8 mouse cellular contexts compared by ENCODE assay signal in genomic region chr5:75151146-75151900, GRCm38 (mm10). TPM values are rescaled to one million over a fixed set of nuclear protein-coding genes. Genes with fewer than 3 reads are reported as not detected.
DNase-seq lines count a peak whose midpoint lies in the region; ATAC-seq and TF ChIP-seq lines count a peak whose summit lies in the region.

No protein-coding gene starts in this region.

- H3K4me2 ChIP-seq in hindbrain, embryonic 16.5 days (ENCODE audit: low read length), result peak overlapping the region; percentile 34
- peak overlapping the region; percentile 52 for H3K4me2 ChIP-seq in liver, embryonic 11.5 days
- H3K4me2 ChIP-seq in neural tube, embryonic 14.5 days (ENCODE audit: low read depth, low read length), result peak overlapping the region; percentile 25

- no peaks in the 10 kb centered on the region; the same call in 1 of the 2 replicates for H3K4me1 ChIP-seq in spleen, adult 2 months (ENCODE audit: control insufficient read depth, insufficient read depth, insufficient read length)
- peaks cover 29% of the 10 kb centered on the region for H3K4me1 ChIP-seq in hindbrain, embryonic 16.5 days (ENCODE audit: control insufficient read depth, insufficient read depth, low read depth, low read length)
- H3K4me1 ChIP-seq in liver, embryonic 11.5 days (replicated peaks; ENCODE audit: control insufficient read depth, insufficient read depth, low read length), result no peaks in the 10 kb centered on the region; the same call in none of the 2 replicates
- peaks cover 13% of the 10 kb centered on the region for H3K4me1 ChIP-seq in neural tube, embryonic 14.5 days (ENCODE audit: control insufficient read depth, insufficient read depth, low read length)

- H3K9ac ChIP-seq in hindbrain, embryonic 16.5 days (ENCODE audit: low read depth, low read length), result no peak overlapping the region
- no peak overlapping the region for H3K9ac ChIP-seq in liver, embryonic 11.5 days (ENCODE audit: low read depth, low read length)
- H3K9ac ChIP-seq in neural tube, embryonic 14.5 days (replicated peaks; ENCODE audit: low read depth, low read length), result no peak overlapping the region

- 7% methylated on average over 31 of the region's 35 CpGs for WGBS in spleen, adult 2 months
- WGBS in hindbrain, embryonic 16.5 days, result under 1% methylated on average over 35 of the region's 35 CpGs
- WGBS in liver, embryonic 11.5 days, result under 1% methylated on average over 35 of the region's 35 CpGs
- 1% methylated on average over 35 of the region's 35 CpGs for WGBS in neural tube, embryonic 14.5 days

- TF ChIP-seq POLR2A in spleen, adult 2 months (IDR thresholded peaks at IDR 0.05; ENCODE audit: low read depth, low read length), result no peak

- no peaks in the 10 kb centered on the region for H3K9me3 ChIP-seq in hindbrain, embryonic 16.5 days (ENCODE audit: control insufficient read depth, low read length)
- H3K9me3 ChIP-seq in liver, embryonic 11.5 days (ENCODE audit: control insufficient read depth, low read length), result no peaks in the 10 kb centered on the region
- H3K9me3 ChIP-seq in neural tube, embryonic 14.5 days (ENCODE audit: control insufficient read depth, low read length), result no peaks in the 10 kb centered on the region

- peak; percentile 28; the same call in 1 of the 2 replicates for TF ChIP-seq CTCF in spleen, adult 2 months (IDR thresholded peaks at IDR 0.05; ENCODE audit: extremely low read depth, insufficient read depth, insufficient read length, insufficient replicate concordance)

- H3K4me3 ChIP-seq in spleen, adult 2 months (ENCODE audit: extremely low read depth, insufficient read depth, insufficient read length), result no peak overlapping the region
- peak overlapping the region; percentile 17 for H3K4me3 ChIP-seq in hindbrain, embryonic 16.5 days (ENCODE audit: low read length)
- H3K4me3 ChIP-seq in liver, embryonic 11.5 days (ENCODE audit: low read depth, low read length), result peak overlapping the region; percentile 30
- H3K4me3 ChIP-seq in neural tube, embryonic 14.5 days (ENCODE audit: low read depth, low read length), result 0 out of 2 replicates have a peak overlapping the region, but pooled peaks have one; percentile 0

- H3K36me3 ChIP-seq in spleen, adult 2 months (ENCODE audit: control insufficient read depth, insufficient read depth, low read length), result no peaks in the 10 kb centered on the region
- no peaks in the 10 kb centered on the region for H3K36me3 ChIP-seq in hindbrain, embryonic 16.5 days (ENCODE audit: control insufficient read depth, insufficient read depth, low read length)
- no peaks in the 10 kb centered on the region for H3K36me3 ChIP-seq in liver, embryonic 11.5 days (ENCODE audit: control insufficient read depth, insufficient read depth, low read length)
- no peaks in the 10 kb centered on the region for H3K36me3 ChIP-seq in neural tube, embryonic 14.5 days (ENCODE audit: control insufficient read depth, insufficient read depth, low read length)

- peaks cover 36% of the 10 kb centered on the region for H3K27me3 ChIP-seq in spleen, adult 2 months (ENCODE audit: control insufficient read depth, insufficient read depth, low read length)
- peaks cover 28% of the 10 kb centered on the region for H3K27me3 ChIP-seq in hindbrain, embryonic 16.5 days (replicated peaks; ENCODE audit: control insufficient read depth, insufficient read depth, low read length)
- H3K27me3 ChIP-seq in liver, embryonic 11.5 days (replicated peaks; ENCODE audit: control insufficient read depth, insufficient read depth, low read length), result peaks cover 98% of the 10 kb centered on the region
- peaks cover 34% of the 10 kb centered on the region for H3K27me3 ChIP-seq in neural tube, embryonic 14.5 days (ENCODE audit: control insufficient read depth, insufficient read depth, low read length)

- intact Hi-C loops in gastrocnemius, postnatal 14 days (cut with DNase I; ENCODE audit: low total_unique reads), result loop anchor here (10.0 kb wide), 1 partner anchor 507 kb away; no protein-coding TSS in a partner anchor

- DNase-seq in spleen, adult 2 months (ENCODE audit: low read depth in 1 of 2, low spot score in 2 of 2), result peak in 1 of 2 experiments; percentile 18
- no peak for DNase-seq in spleen, adult 12 weeks (ENCODE audit: low spot score)
- peak; percentile 23 to 29 for DNase-seq in cerebellum, postnatal 36 days
- peak; percentile 87 for DNase-seq in gastrocnemius, postnatal 14 days
- DNase-seq in liver, embryonic 11.5 days (ENCODE audit: low spot score), result peak; percentile 62

- no peak overlapping the region for H3K27ac ChIP-seq in spleen, adult 2 months (ENCODE audit: insufficient read depth, low read length)
- no peak overlapping the region for H3K27ac ChIP-seq in hindbrain, embryonic 16.5 days (ENCODE audit: low read depth, low read length)
- no peak overlapping the region; the same call in 1 of the 2 replicates for H3K27ac ChIP-seq in liver, embryonic 11.5 days (ENCODE audit: low read depth, low read length)
- H3K27ac ChIP-seq in neural tube, embryonic 14.5 days (ENCODE audit: low read depth, low read length), result no peak overlapping the region

- ATAC-seq in hindbrain, embryonic 16.5 days, result no peak
- ATAC-seq in liver, embryonic 11.5 days (replicated peaks; ENCODE audit: low FRiP score), result no peak
- no peak for ATAC-seq in neural tube, embryonic 14.5 days (ENCODE audit: low read depth)
- ATAC-seq in granulocyte monocyte progenitor cell, adult 5-6 weeks (replicated peaks; ENCODE audit: poor library complexity, severe bottlenecking), result no peak

RNA-seq across cellular contexts. Expression of gene Pdgfra, which starts 0.8 kb away (rescaled TPM):
- 6.7 and 7.8 TPM in 2 replicates for polyA plus RNA-seq in spleen, adult 2 months (2012; rRNA removed)
- total RNA-seq in gastrocnemius, postnatal 14 days (2021), result 10 to 100 TPM; 38.7 to 41.4 TPM
- polyA plus RNA-seq in hindbrain, embryonic 16.5 days (2015; fragmentation: Nextera tagmentation; extraction: Ambion mirVana), result 20.8 and 22.1 TPM in 2 replicates
- polyA plus RNA-seq in liver, embryonic 11.5 days (2014; fragmentation: Nextera tagmentation; extraction: Ambion mirVana), result 21.9 and 29.4 TPM in 2 replicates
- polyA plus RNA-seq in neural tube, embryonic 14.5 days (2014; fragmentation: Nextera tagmentation; extraction: Ambion mirVana), result 11.6 and 23.2 TPM in 2 replicates
- not detected in 2 replicates for total RNA-seq in granulocyte monocyte progenitor cell, adult 5-6 weeks (2014; fragmentation: Nextera tagmentation)
- not detected in 2 replicates for total RNA-seq in granulocyte monocyte progenitor cell, adult 5-6 weeks (2017)
